Mouse (Mus musculus) heart, embryonic 16.5 days (tissue): ENCODE data around the gene Ntm. TPM values are rescaled to one million over a fixed set of nuclear protein-coding genes. Genes with fewer than 3 reads are reported as not detected.

Experiments used
- ATAC-seq: fragments of 200-750 bp; cut with Nextera tagmentation; replicated peaks from 2 replicates; pipeline ENCODE4 v1.8.0; 2017; ENCODE audit warnings: moderate number of reproducible peaks; ENCODE audit not compliant: insufficient read depth, low FRiP score; ENCODE audit errors: extremely low read depth
- H3K27ac ChIP-seq: fragments of 300-500 bp; sonication (generic); 2 replicates; pipeline ENCODE4 v1.5.1; 2014; ENCODE audit warnings: mild to moderate bottlenecking, low read length, control low read depth, moderate library complexity
- H3K27me3 ChIP-seq: fragments of 300-500 bp; sonication (generic); 2 replicates; pipeline ENCODE4 v1.6.1; 2014; ENCODE audit warnings: low read length, mixed read lengths; ENCODE audit not compliant: control insufficient read depth, insufficient read depth
- H3K36me3 ChIP-seq: fragments of 300-500 bp; sonication (generic); 2 replicates; pipeline ENCODE4 v1.6.1; 2014; ENCODE audit not compliant: control insufficient read depth, insufficient read depth
- H3K4me1 ChIP-seq: fragments of 300-500 bp; sonication (generic); 2 replicates; pipeline ENCODE4 v1.6.1; 2014; ENCODE audit warnings: low read length, mixed read lengths; ENCODE audit not compliant: control insufficient read depth, insufficient read depth
- H3K4me2 ChIP-seq: fragments of 300-500 bp; sonication (generic); 2 replicates; pipeline ENCODE4 v1.6.1; 2014; ENCODE audit warnings: low read depth, mild to moderate bottlenecking, control low read depth, low read length
- H3K4me3 ChIP-seq: fragments of 300-500 bp; sonication (generic); 2 replicates; pipeline ENCODE4 v1.5.1; 2014; ENCODE audit warnings: mild to moderate bottlenecking, control low read depth, low read length
- H3K9ac ChIP-seq: fragments of 300-500 bp; sonication (generic); 2 replicates; pipeline ENCODE4 v1.6.1; 2014; ENCODE audit warnings: low read length, control low read depth
- H3K9me3 ChIP-seq: fragments of 300-500 bp; sonication (generic); replicated peaks from 2 replicates; pipeline ENCODE4 v1.6.1; 2016; ENCODE audit warnings: low read length; ENCODE audit not compliant: control insufficient read depth
- WGBS: fragments of 180-500 bp; shearing (Covaris S2); extraction: QIAGEN DNeasy Blood & Tissue Kit; methylation state at CpG from one replicate; pipeline ENCODE4 v1.1.7; 2014; 5-methylcytosine and 5-hydroxymethylcytosine counted together
- polyA plus RNA-seq: library from polyadenylated mRNA; unstranded; fragments of >200 nt; fragmentation: Nextera tagmentation; extraction: Ambion mirVana; gene quantifications from 2 replicates; pipeline ENCODE4 v1.2.1, GENCODE M21; 2015

The Ntm gene
- polyA plus RNA-seq, 1 experiment from 2014 or later = 23.6 TPM

GRCm38 (mm10) chr9:29578226-29578625, 384.7 kb downstream of the Ntm start:
- 55% methylated on average over 11 of the region's 11 CpGs for WGBS
- no peaks in the 10 kb centered on the region for H3K9me3 ChIP-seq
- no peak overlapping the region for H3K9ac ChIP-seq
- H3K4me2 ChIP-seq = no peak overlapping the region
- ATAC-seq = no peak
- no peaks in the 10 kb centered on the region for H3K36me3 ChIP-seq
- no peak overlapping the region for H3K27ac ChIP-seq
- H3K4me3 ChIP-seq = no peak overlapping the region
- H3K4me1 ChIP-seq = no peaks in the 10 kb centered on the region
- H3K27me3 ChIP-seq = no peaks in the 10 kb centered on the region

GRCm38 (mm10) chr9:29576051-29576533, 386.8 kb downstream of the Ntm start:
- 63% methylated on average over 4 of the region's 4 CpGs for WGBS

GRCm38 (mm10) chr9:29574548-29574947, 388.4 kb downstream of the Ntm start:
- ATAC-seq = no peak
- Histone ChIP-seq H3K4me2 (no peak overlapping the region), H3K27ac (no peak overlapping the region), H3K9me3 (no peaks in the 10 kb centered on the region), H3K4me1 (no peaks in the 10 kb centered on the region), H3K9ac (no peak overlapping the region), H3K4me3 (no peak overlapping the region), H3K36me3 (no peaks in the 10 kb centered on the region), H3K27me3 (no peaks in the 10 kb centered on the region)
- 75% methylated on average over 5 of the region's 5 CpGs for WGBS

More at GRCm38 (mm10) chr9:29576051-29576533, 386.8 kb downstream of the Ntm start:
- no peaks in the 10 kb centered on the region for H3K4me1 ChIP-seq
- H3K4me3 ChIP-seq = no peak overlapping the region
- no peaks in the 10 kb centered on the region for H3K36me3 ChIP-seq
- H3K27me3 ChIP-seq = no peaks in the 10 kb centered on the region
- no peak for ATAC-seq
- no peak overlapping the region for H3K9ac ChIP-seq
- no peak overlapping the region for H3K4me2 ChIP-seq
- no peaks in the 10 kb centered on the region for H3K9me3 ChIP-seq
- no peak overlapping the region for H3K27ac ChIP-seq

- H3K4me2 ChIP-seq = no peak overlapping the region
- no peaks in the 10 kb centered on the region for H3K4me1 ChIP-seq
- ATAC-seq = no peak
- H3K27me3 ChIP-seq = no peaks in the 10 kb centered on the region
- 53% methylated on average over 5 of the region's 5 CpGs for WGBS
- H3K9me3 ChIP-seq = no peaks in the 10 kb centered on the region
- no peak overlapping the region for H3K4me3 ChIP-seq
- no peaks in the 10 kb centered on the region for H3K36me3 ChIP-seq
- no peak overlapping the region for H3K27ac ChIP-seq
- no peak overlapping the region for H3K9ac ChIP-seq
Measured at GRCm38 (mm10) chr9:29568571-29568970, 394.4 kb downstream of the Ntm start.

- Histone ChIP-seq H3K4me3 (no peak overlapping the region), H3K36me3 (no peaks in the 10 kb centered on the region), H3K9ac (no peak overlapping the region), H3K9me3 (no peaks in the 10 kb centered on the region), H3K4me2 (no peak overlapping the region), H3K27me3 (no peaks in the 10 kb centered on the region), H3K4me1 (no peaks in the 10 kb centered on the region), H3K27ac (no peak overlapping the region)
- ATAC-seq = no peak
- 86% methylated on average over 5 of the region's 5 CpGs for WGBS
Measured at GRCm38 (mm10) chr9:29562419-29563071, 400.4 kb downstream of the Ntm start.

- Histone ChIP-seq H3K27me3 (no peaks in the 10 kb centered on the region), H3K27ac (no peak overlapping the region), H3K36me3 (no peaks in the 10 kb centered on the region), H3K4me1 (no peaks in the 10 kb centered on the region), H3K9me3 (no peaks in the 10 kb centered on the region), H3K4me3 (no peak overlapping the region), H3K9ac (no peak overlapping the region), H3K4me2 (no peak overlapping the region)
- WGBS = 81% methylated on average over 4 of the region's 4 CpGs
- no peak for ATAC-seq
Measured at GRCm38 (mm10) chr9:29558915-29559314, 404.0 kb downstream of the Ntm start.

GRCm38 (mm10) chr9:29550582-29550981, 412.4 kb downstream of the Ntm start:
- Histone ChIP-seq H3K9ac (no peak overlapping the region), H3K36me3 (no peaks in the 10 kb centered on the region), H3K4me2 (no peak overlapping the region), H3K4me3 (no peak overlapping the region), H3K4me1 (no peaks in the 10 kb centered on the region), H3K27ac (no peak overlapping the region), H3K27me3 (no peaks in the 10 kb centered on the region), H3K9me3 (no peaks in the 10 kb centered on the region)
- 80% methylated on average over 8 of the region's 8 CpGs for WGBS
- ATAC-seq = no peak

GRCm38 (mm10) chr9:29550107-29550506, 412.8 kb downstream of the Ntm start:
- no peak overlapping the region for H3K4me3 ChIP-seq
- WGBS = 81% methylated on average over 8 of the region's 8 CpGs
- ATAC-seq = no peak

GRCm38 (mm10) chr9:29536415-29536814, 426.5 kb downstream of the Ntm start:
- Histone ChIP-seq H3K4me2 (no peak overlapping the region), H3K9ac (no peak overlapping the region), H3K27me3 (no peaks in the 10 kb centered on the region), H3K9me3 (no peaks in the 10 kb centered on the region), H3K36me3 (no peaks in the 10 kb centered on the region), H3K27ac (no peak overlapping the region), H3K4me3 (no peak overlapping the region), H3K4me1 (no peaks in the 10 kb centered on the region)
- 80% methylated on average over 2 of the region's 2 CpGs for WGBS
- no peak for ATAC-seq

More at GRCm38 (mm10) chr9:29550107-29550506, 412.8 kb downstream of the Ntm start:
- Histone ChIP-seq H3K9ac (no peak overlapping the region), H3K9me3 (no peaks in the 10 kb centered on the region), H3K4me2 (no peak overlapping the region), H3K27ac (no peak overlapping the region), H3K4me1 (no peaks in the 10 kb centered on the region), H3K36me3 (no peaks in the 10 kb centered on the region), H3K27me3 (no peaks in the 10 kb centered on the region)
